Mouse (Mus musculus): ENCODE results near the gene S100a16.

Gene S100a16

GRCm38 (mm10) chr3:90537141-90537904, at the start of gene S100a16:
Gene S100a16 (plus strand): TSS chr3:90537254.
- DNase-seq (ENCODE audit: low spot score) = no peak

DNA sequence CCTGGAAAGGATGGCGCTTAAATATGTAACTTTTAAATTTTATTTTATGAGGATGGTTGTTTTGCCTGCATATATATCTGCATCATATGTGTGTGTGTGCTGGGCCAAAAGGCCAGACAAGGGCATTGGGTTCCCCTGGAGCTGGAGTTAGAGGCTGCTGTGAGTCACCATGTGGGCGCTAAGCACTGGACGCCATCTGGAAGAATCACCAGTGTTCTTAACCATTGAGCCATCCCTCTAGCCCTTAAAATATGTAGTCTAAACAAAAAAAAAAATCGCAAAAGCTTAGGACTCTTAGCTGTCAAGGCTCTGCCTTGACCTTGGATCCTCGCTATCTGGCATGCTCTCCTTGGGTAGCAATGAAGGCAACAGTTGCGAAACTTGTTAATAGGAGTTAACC, 48.5 kb upstream of the S100a16 start:
- DNase-seq (ENCODE audit: low spot score) = no peak

DNA sequence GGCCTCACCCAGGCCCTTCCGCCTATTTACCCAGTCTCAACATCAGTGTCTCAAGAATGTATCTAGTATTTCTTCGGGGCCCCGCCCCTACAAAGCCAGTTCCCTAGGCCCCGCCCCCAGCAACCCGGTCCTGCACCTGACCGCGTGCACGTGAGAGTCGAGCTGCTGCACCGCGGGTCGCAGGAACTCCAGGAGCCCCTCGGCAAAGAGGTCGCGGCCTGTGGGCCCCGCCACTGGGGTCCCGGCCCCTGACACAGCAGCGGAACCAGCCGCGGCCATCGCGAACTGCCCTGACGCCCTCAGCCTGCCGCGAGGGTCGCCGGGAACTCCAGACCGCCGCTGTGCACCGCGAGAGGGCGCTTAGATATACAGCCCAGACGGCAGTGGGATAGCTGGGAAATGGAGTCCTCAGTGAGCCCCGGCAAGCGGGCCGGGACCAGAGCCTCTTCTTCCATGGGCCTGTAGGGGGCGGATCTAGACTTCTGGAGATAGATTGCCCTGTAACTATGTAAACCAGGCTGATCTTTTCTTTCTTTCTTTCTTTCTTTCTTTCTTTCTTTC, 46.3 kb upstream of the S100a16 start, which contains the start of gene Snapin:
Snapin (minus strand) TSS at position 338 of the 561 bp plus-strand sequence.
- DNase-seq (ENCODE audit: low spot score) = peak; percentile 96

DNA sequence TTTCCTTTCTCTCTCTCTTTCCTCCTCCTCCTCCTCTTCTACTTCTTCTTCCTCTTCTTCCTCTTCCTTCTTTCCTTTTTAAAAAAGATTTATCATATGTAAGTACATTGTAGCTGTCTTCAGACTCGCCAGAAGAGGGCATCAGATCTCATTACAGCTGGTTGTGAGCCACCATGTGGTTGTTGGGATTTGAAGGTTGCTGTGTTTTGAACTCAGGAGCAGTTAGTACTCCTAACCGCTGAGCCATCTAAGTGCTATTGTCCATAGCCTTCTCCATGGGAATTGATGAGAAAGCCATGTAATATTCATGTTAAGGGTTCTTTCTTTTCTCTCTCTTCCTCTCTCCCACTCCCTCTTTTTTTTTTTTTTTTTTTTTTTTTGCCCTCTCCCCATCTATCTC, 45.7 kb upstream of the S100a16 start:
- DNase-seq (ENCODE audit: low spot score) = no peak

- DNase-seq (ENCODE audit: low spot score) = no peak
Measured at GRCm38 (mm10) chr3:90493831-90494540, 43.1 kb upstream of the S100a16 start.

DNA sequence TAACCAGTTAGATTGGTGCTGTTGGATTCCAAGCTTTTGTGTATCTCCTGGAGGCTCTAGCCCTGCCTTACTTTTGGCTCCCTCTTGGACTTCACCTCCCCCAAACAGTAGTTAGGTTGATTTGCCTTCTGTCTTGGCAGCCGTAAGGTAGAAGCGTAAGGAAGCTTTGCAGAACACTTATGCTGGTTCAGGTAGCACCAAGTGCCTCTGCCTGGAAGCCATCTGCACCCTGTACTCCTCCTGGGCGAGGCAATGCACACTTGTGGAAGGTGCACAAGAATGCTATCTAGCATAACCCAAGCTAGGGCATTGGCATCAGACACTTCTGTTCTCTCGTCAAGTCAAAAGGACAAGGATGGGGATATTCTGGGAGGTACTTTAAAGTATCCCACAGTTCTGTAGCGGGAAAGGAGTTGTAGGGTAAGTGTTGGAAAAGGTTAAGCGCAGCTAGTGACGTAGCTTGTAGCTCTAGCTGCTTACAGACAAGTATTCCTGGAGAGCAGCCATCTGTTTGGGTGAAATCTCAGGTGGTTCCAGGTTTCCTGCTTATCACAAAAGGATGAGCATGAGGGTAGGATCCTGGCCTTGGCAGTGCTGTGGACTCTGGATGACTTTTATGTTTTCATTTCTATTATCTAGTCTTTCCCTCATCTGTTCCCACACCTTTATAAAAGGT, 41.1 kb upstream of the S100a16 start:
- DNase-seq (ENCODE audit: low spot score) = no peak

DNA sequence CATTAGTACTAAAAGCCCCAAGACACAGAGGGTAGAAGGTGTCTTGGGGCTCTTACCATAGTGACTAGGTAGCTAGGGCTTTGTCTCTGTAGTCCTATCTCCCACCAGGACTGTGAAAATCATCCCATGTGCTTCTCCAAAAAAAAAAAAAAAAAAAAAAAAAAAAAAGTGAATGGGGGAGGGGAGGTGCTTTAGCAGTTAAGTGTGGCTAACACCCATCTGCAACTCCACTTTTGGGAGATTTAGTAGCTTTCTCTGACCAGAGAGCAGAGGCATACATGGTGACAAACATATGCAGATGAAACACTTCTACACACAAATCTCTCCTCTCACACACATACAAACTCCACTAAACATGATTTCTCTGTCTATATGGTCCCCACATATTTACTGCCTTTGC, 39.5 kb upstream of the S100a16 start:
- DNase-seq (ENCODE audit: low spot score) = no peak

DNA sequence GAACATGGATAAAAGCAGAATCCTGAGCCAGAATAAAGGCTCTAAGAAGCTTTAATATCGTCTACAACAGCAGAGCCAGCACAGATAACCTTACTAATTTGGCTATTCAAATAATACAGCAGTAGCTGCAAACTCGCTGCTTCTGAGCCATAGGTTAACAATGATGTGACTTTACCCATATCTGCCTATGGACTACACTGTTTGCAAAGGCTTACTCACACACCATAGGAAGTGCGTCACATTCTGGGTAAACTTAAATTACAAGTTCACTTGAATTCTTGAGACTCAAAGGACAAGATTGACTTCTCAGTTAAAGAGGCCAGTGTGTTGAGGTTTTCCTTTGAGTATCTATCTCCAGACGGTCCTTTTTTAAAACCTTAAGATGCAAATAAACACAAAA, 33.6 kb upstream of the S100a16 start:
- DNase-seq (ENCODE audit: low spot score) = no peak

GRCm38 (mm10) chr3:90505216-90505615, 31.8 kb upstream of the S100a16 start:
- no peak for DNase-seq (ENCODE audit: low spot score)

DNA sequence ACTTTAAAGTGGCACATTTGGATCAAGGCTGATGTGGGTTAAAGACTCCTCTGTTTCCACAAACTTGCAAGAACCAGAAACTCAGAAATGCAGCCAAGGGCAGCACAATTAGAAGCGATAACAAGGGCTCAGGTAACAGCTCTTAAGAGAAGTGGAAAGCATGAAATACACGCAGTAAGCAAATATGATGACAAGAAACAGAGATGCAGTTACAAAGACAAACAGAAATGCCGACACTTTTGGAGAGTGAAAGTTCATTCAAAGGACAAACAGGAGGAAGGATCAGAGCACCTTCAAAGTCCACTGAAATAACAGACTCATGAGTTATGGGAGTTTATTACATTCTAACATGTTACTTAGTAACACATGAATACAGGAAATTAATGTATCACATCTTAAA, 30.7 kb upstream of the S100a16 start:
- DNase-seq (ENCODE audit: low spot score) = no peak

DNA sequence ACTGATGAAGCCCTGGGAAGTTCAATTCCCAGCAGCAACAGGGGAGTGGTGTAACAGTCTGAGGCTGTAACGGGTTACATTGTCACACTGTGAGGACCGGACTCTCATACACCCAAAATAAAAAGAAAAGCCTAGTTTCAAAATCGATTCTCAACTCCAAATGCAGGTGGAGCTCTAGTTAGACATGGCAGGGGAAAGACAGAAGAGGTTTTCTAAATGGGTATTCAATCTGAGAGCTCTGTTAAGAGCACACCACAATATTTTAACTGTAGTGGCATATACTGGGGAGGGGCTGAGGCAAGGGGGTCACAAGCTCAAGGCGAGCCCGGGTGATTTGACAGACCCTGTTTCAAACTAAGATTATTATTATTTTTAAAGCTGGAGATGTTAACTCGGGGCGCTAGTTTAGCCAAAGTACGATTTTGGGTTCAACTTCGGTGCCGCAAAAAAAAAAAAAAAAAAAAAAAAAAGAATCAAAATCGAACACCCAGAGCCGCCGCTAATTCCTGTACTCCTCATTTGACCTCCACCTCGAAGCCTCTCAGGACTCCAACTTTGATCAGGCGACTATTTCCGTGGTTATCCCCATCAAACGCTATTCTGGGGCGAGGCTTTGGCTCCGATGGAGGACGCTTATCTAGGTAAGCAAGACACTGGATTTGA, 28.6 kb upstream of the S100a16 start:
- DNase-seq (ENCODE audit: low spot score) = no peak

GRCm38 (mm10) chr3:90508950-90509746, 27.9 kb upstream of the S100a16 start, which contains the start of gene Chtop:
Gene Chtop (minus strand): TSS chr3:90509498.
- peak; percentile 100 for DNase-seq (ENCODE audit: low spot score)

GRCm38 (mm10) chr3:90509747-90510123, 27.3 kb upstream of the S100a16 start:
- no peak for DNase-seq (ENCODE audit: low spot score)

DNA sequence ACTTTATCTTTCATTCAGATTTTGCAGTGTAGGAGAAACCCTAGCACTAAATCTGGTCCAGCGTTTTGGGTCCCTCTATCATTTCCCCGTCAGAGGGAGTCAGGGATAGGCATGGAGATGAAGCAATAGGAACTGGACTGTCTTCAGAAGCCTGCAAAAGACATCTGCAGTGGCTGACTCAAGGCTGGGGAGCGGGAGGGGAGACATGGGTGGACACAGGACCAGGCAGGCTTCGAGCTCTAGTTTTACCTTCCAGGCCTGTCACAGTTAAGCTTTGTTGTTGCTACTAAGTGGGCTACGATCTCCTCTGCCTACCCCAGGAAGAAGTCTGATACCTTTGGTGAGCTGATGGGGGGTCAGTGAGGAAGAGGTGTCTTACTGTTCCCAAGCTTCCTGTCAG, 24.8 kb upstream of the S100a16 start:
- DNase-seq (ENCODE audit: low spot score) = no peak

DNA sequence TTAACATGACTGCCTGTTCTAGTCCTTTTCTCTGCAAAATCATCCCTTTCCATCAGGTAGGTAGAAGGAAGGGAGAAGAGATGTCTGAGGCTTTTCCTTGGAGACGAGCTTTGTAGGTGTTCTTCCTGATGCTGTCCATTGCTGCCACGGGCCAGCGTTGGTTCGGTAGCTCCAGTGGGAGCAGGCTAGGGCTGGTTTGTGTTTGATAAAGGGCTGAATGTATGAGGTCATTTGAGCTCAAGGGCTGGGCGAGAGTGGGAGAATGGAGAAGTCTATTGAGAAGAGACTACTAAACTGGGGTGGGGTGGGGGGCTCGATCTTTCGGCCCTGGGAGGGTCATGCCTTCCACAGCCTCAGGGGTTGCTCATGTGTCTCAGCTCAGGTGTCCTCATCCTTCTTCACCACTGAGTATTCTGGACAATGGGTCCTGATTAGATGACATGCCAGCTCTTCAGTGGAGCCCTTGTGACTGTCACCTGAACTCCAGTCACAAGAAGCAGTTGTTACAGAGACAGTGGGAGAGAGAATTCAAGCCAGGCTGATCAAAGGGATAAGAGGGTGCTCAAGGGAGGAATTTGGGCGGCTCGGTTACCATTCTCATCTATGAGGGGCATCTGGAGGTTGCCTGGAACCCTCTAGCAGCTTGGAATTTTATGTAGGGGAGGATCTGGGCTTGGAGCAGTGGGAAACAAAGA, 24.0 kb upstream of the S100a16 start:
- no peak for DNase-seq (ENCODE audit: low spot score)

DNA sequence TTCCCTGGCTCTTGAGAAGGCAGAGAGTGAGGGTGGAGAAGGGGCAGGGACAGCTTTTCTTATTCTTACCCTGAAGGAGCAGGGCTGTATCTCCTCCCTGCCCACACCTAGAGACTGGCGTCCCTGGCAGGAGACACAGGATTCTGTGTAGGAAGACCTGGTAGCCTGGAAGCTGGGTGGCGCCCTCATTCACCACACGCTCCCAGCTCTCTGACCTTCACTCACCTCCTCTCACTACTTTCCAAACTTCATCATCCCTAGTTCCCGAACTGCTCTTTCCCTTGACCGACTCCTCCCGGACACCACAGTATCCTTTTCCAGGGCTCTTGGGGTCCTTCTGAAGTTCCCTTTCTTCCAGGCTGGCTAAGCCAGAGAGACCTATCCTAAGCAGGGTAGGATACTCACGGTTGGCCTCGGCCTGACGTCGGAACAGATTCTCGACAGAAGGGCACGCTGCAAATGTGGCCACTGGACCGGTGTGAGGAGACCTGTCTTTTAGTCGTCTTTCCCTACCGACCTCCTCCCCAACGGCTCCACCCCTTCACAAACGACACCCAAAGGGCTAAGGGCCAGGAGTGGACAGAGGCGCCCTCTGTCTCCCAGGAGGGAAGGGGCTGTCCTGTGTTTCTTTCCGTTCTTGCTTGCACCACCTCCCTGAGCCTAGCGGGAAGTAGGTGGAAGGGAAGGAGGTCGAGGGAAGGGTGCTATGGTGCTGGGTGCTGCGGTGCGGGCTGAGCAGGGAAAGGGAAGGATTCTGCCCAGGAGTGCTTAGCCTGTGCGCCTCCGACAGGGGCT, 23.1 kb upstream of the S100a16 start, which contains the start of the genes S100a1 and S100a13:
S100a1 (minus strand) TSS at position 597 of the 795 bp plus-strand sequence.
S100a13 (plus strand) TSS at position 640 of the 795 bp plus-strand sequence.
- DNase-seq (ENCODE audit: low spot score) = no peak

GRCm38 (mm10) chr3:90514691-90515090, 22.4 kb upstream of the S100a16 start:
- peak; percentile 44 for DNase-seq (ENCODE audit: low spot score)

DNA sequence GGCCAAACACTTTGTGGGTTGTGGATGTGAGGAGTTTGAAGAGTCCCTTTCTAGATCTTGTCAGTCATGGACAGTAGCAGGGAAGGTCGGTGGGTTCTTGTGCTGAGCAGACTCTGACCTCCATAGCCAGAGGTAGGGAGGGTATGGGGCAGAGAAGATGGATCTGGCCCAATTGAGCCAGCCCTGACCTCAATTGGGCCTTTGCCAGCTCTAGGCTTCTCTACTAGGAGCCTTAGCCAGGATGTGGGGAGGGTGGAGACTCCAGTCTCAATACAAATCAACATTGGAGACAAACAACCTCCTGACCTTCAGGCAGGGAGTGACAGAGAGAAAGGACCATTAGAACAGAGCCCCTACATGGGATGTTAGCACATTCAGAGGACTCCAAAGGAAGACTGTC, 21.8 kb upstream of the S100a16 start:
- no peak for DNase-seq (ENCODE audit: low spot score)

- no peak for DNase-seq (ENCODE audit: low spot score)
Measured at GRCm38 (mm10) chr3:90515789-90516188, 21.3 kb upstream of the S100a16 start.

DNA sequence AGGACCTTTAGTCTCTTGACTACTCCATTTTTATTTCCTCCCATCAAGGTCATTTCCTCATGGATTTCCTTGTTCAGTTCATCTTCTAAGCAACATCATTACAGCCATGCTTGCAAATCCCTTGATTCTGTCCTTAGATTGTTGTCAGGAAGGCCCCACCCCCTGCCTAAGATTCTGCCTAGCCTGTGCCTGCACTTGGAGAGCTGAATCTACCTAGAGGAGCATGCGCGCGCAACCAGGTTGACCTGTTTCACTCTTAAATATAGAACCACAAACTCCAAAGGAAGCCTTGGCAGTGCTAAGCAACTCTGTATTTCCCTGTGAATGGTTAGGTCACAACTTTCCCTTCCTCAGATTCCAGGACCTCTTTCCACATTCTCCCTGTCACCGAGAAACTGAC, 19.3 kb upstream of the S100a16 start:
- DNase-seq (ENCODE audit: low spot score) = no peak

All from spleen, adult 12 weeks (tissue).